Mouse (Mus musculus) cerebral cortex, adult 2 months (tissue): Measurements from ENCODE around the gene Rps29.

Experiments used
- WGBS: fragments of 180-500 bp; shearing (Covaris S2); methylation state at CpG from one replicate; pipeline ENCODE4 v1.1.7; 2018; 5-methylcytosine and 5-hydroxymethylcytosine counted together

Gene Rps29

GRCm38 (mm10) chr12:69129634-69130310 lies 29.2 kb downstream of the Rps29 start:
- 48% methylated on average over 18 of the region's 18 CpGs for WGBS

DNA sequence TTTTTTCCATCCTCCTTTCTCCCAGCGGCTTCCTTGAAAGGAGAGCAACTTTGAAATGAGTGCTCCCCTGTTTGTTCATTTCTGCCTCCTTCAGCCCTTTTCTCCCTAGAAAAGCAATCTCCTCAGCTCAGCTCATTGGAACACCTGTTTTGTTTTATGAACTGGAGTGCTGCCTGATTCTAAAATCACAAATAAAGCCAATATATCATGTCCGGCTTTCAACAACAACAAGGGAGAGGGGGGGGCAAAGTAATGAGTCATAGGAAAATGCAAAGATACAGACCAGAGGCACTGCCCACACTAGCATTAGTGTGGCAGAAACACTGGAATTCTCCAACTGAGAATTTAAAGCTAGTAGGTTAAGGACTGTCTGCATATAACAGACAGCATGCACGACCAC lies 31.4 kb downstream of the Rps29 start:
- WGBS: 76% methylated on average over 3 of the region's 3 CpGs

- 93% methylated on average over 5 of the region's 5 CpGs for WGBS
Observed at GRCm38 (mm10) chr12:69127170-69127569, 31.8 kb downstream of the Rps29 start.

DNA sequence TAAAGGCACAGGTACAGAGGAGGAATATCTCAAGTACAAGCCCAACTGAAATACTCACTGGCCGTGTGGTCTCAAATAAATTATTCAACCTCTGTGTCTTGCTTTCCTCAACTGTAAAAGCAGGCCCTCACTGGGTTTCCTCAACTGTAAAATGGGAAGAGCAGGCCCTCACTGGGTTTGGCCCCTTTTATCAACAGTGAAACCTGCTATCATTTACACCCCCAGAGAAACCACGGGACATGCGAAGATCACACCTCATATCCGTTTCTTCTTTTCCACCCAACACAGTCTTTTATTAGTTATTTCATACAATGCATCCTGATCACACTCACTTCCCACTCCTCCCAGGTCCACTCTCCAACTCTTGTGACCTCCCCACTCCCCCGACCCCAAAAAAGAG lies 33.9 kb downstream of the Rps29 start:
- 85% methylated on average over 5 of the region's 5 CpGs for WGBS

GRCm38 (mm10) chr12:69122801-69123200 lies 36.2 kb downstream of the Rps29 start:
- 91% methylated on average over 11 of the region's 11 CpGs for WGBS

GRCm38 (mm10) chr12:69119908-69120307 lies 39.1 kb downstream of the Rps29 start:
- 89% methylated on average over 6 of the region's 6 CpGs for WGBS
